Mouse (Mus musculus): ENCODE measurements around the gene Prkar2b. TPM values are rescaled to one million over a fixed set of nuclear protein-coding genes. Genes with fewer than 3 reads are reported as not detected.
A peak's percentile ranks its signal among the peaks of the same experiment; 100 is the strongest.

The Prkar2b gene
- polyA plus RNA-seq, 1 experiment from 2014 or later: 13.8 TPM

DNA sequence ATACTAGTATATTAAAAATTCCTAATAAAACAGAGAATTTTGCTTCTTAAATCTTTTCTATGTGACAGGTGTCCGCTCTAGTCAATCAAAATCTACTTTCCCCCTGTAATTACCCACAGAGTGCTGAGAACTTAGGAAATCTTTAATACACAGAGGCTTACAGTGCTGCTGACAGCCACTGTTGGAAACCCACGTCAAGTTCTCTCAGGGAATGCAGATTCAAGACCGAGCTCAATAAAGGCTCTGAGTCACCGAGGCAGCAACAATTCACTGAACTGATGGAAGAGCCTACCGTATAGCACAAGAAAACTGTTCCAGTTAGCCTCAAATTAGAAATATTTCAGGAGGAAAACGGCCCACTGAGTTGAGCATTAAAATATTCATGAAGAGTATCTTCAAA is 77.3 kb downstream of the Prkar2b start:
- 91% methylated on average over 6 of the region's 6 CpGs for WGBS
- H3K4me3 ChIP-seq (replicated peaks; ENCODE audit: low read depth, low read length): no peak overlapping the region
- no peaks in the 10 kb centered on the region for H3K27me3 ChIP-seq (ENCODE audit: insufficient read depth, low read length)
- ATAC-seq (replicated peaks; ENCODE audit: low FRiP score, low read depth): no peak
- no peaks in the 10 kb centered on the region for H3K36me3 ChIP-seq (ENCODE audit: insufficient read depth, low read length)
- no peak for TF ChIP-seq CTCF (IDR thresholded peaks at IDR 0.05; ENCODE audit: low read depth)
- H3K9me3 ChIP-seq (replicated peaks; ENCODE audit: low read length): no peaks in the 10 kb centered on the region
- peaks cover 3% of the 10 kb centered on the region; the same call in 1 of the 2 replicates for H3K4me1 ChIP-seq (replicated peaks; ENCODE audit: insufficient read depth, low read length)
- H3K4me2 ChIP-seq (ENCODE audit: low read length): no peak overlapping the region
- H3K27ac ChIP-seq: no peak overlapping the region
- DNase-seq (ENCODE audit: low spot score): no peak
- H3K9ac ChIP-seq (ENCODE audit: low read depth, low read length): no peak overlapping the region

DNA sequence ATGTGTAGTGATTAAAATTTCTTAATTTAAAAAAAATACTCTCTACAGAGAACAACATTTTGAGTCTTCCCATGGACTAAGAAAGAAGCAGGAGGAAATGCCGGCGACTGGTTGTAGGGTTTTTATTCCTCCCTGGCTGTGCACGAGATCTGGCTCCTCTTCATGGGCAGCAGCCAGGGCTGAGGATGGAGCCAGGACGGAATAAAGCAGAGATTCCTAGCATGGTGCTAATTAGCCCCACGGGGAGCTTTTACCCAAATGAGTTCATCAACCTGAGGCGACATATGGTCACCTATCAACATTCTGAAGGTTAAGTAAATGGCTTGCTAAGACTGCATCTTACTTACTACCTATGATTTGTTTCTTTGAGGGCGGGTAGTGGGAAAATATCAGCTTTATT is 77.9 kb downstream of the Prkar2b start:
- DNase-seq (ENCODE audit: low spot score) (no peak), ATAC-seq (replicated peaks; ENCODE audit: low FRiP score, low read depth) (no peak)
- no peaks in the 10 kb centered on the region for H3K27me3 ChIP-seq (ENCODE audit: insufficient read depth, low read length)
- peaks cover 3% of the 10 kb centered on the region; the same call in 1 of the 2 replicates for H3K4me1 ChIP-seq (replicated peaks; ENCODE audit: insufficient read depth, low read length)
- no peak overlapping the region for H3K9ac ChIP-seq (ENCODE audit: low read depth, low read length)
- WGBS: 66% methylated on average over 7 of the region's 7 CpGs
- no peak overlapping the region for H3K4me3 ChIP-seq (replicated peaks; ENCODE audit: low read depth, low read length)
- no peak for TF ChIP-seq CTCF (IDR thresholded peaks at IDR 0.05; ENCODE audit: low read depth)
- no peak overlapping the region for H3K27ac ChIP-seq
- H3K9me3 ChIP-seq (replicated peaks; ENCODE audit: low read length): no peaks in the 10 kb centered on the region
- no peak overlapping the region for H3K4me2 ChIP-seq (ENCODE audit: low read length)
- no peaks in the 10 kb centered on the region for H3K36me3 ChIP-seq (ENCODE audit: insufficient read depth, low read length)

DNA sequence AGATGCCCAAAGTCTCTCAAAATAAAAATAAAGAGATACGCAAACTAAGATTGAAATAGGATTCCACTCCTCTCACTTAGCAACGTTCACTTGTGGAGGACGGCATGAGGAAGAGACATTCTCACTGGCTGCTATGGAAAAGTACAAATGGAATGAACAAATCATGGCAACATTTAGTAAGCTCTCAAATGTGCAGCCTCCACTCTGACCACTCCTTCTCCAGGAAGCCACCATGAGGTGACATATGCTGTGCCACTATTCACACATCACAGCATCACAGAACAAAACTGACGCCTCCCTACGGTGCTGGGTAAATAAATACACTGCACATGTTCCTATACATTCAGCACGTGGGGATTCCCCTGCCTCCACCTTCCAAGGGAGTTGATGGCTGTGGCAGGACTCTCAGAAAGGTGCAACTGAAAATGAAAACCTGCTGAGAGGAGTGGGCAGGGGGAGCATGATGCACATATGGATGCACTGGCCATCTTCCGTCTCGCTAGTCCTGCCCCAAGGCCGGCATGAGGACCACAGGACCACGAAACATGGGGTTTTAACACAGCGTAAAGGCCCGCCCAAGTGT is 83.4 kb downstream of the Prkar2b start:
- H3K4me3 ChIP-seq (replicated peaks; ENCODE audit: low read depth, low read length): no peak overlapping the region
- ATAC-seq (replicated peaks; ENCODE audit: low FRiP score, low read depth) (no peak), DNase-seq (ENCODE audit: low spot score) (no peak)
- H3K9me3 ChIP-seq (replicated peaks; ENCODE audit: low read length): no peaks in the 10 kb centered on the region
- no peaks in the 10 kb centered on the region for H3K27me3 ChIP-seq (ENCODE audit: insufficient read depth, low read length)
- WGBS: 72% methylated on average over 12 of the region's 12 CpGs
- H3K4me1 ChIP-seq (replicated peaks; ENCODE audit: insufficient read depth, low read length): no peaks in the 10 kb centered on the region
- no peak overlapping the region for H3K4me2 ChIP-seq (ENCODE audit: low read length)
- no peaks in the 10 kb centered on the region for H3K36me3 ChIP-seq (ENCODE audit: insufficient read depth, low read length)
- no peak overlapping the region for H3K9ac ChIP-seq (ENCODE audit: low read depth, low read length)
- TF ChIP-seq CTCF (IDR thresholded peaks at IDR 0.05; ENCODE audit: low read depth): no peak
- H3K27ac ChIP-seq: no peak overlapping the region

GRCm38 (mm10) chr12:31976544-31976943 is 84.6 kb downstream of the Prkar2b start:
- ATAC-seq (replicated peaks; ENCODE audit: low FRiP score, low read depth) (no peak), DNase-seq (ENCODE audit: low spot score) (peak; percentile 39)
- H3K9me3 ChIP-seq (replicated peaks; ENCODE audit: low read length): no peaks in the 10 kb centered on the region
- no peak overlapping the region for H3K4me2 ChIP-seq (ENCODE audit: low read length)
- 52% methylated on average over 7 of the region's 7 CpGs for WGBS
- H3K27ac ChIP-seq: no peak overlapping the region
- peak; percentile 66 for TF ChIP-seq CTCF (IDR thresholded peaks at IDR 0.05; ENCODE audit: low read depth)
- H3K27me3 ChIP-seq (ENCODE audit: insufficient read depth, low read length): no peaks in the 10 kb centered on the region
- H3K4me3 ChIP-seq (replicated peaks; ENCODE audit: low read depth, low read length): no peak overlapping the region
- H3K36me3 ChIP-seq (ENCODE audit: insufficient read depth, low read length): no peaks in the 10 kb centered on the region
- no peak overlapping the region for H3K9ac ChIP-seq (ENCODE audit: low read depth, low read length)
- H3K4me1 ChIP-seq (replicated peaks; ENCODE audit: insufficient read depth, low read length): no peaks in the 10 kb centered on the region

GRCm38 (mm10) chr12:31973473-31974172 is 87.5 kb downstream of the Prkar2b start:
- Histone ChIP-seq H3K27ac (no peak overlapping the region), H3K9ac (ENCODE audit: low read depth, low read length) (no peak overlapping the region), H3K9me3 (replicated peaks; ENCODE audit: low read length) (no peaks in the 10 kb centered on the region), H3K36me3 (ENCODE audit: insufficient read depth, low read length) (no peaks in the 10 kb centered on the region), H3K4me1 (replicated peaks; ENCODE audit: insufficient read depth, low read length) (no peaks in the 10 kb centered on the region), H3K4me3 (replicated peaks; ENCODE audit: low read depth, low read length) (no peak overlapping the region), H3K27me3 (ENCODE audit: insufficient read depth, low read length) (no peaks in the 10 kb centered on the region), H3K4me2 (ENCODE audit: low read length) (no peak overlapping the region)
- TF ChIP-seq CTCF (IDR thresholded peaks at IDR 0.05; ENCODE audit: low read depth): no peak
- WGBS: 51% methylated on average over 13 of the region's 13 CpGs
- DNase-seq (ENCODE audit: low spot score) (peak; percentile 78), ATAC-seq (replicated peaks; ENCODE audit: low FRiP score, low read depth) (peak; percentile 93)

GRCm38 (mm10) chr12:31971547-31971946 is 89.5 kb downstream of the Prkar2b start:
- no peaks in the 10 kb centered on the region for H3K9me3 ChIP-seq (replicated peaks; ENCODE audit: low read length)
- H3K27ac ChIP-seq: no peak overlapping the region
- H3K36me3 ChIP-seq (ENCODE audit: insufficient read depth, low read length): no peaks in the 10 kb centered on the region
- WGBS: 86% methylated on average over 8 of the region's 8 CpGs
- H3K4me2 ChIP-seq (ENCODE audit: low read length): no peak overlapping the region
- no peak overlapping the region for H3K4me3 ChIP-seq (replicated peaks; ENCODE audit: low read depth, low read length)
- no peaks in the 10 kb centered on the region for H3K4me1 ChIP-seq (replicated peaks; ENCODE audit: insufficient read depth, low read length)
- no peak for DNase-seq (ENCODE audit: low spot score)
- no peak for TF ChIP-seq CTCF (IDR thresholded peaks at IDR 0.05; ENCODE audit: low read depth)
- no peaks in the 10 kb centered on the region for H3K27me3 ChIP-seq (ENCODE audit: insufficient read depth, low read length)
- no peak overlapping the region for H3K9ac ChIP-seq (ENCODE audit: low read depth, low read length)
- no peak for ATAC-seq (replicated peaks; ENCODE audit: low FRiP score, low read depth)

All from kidney, postnatal 0 days (tissue).